Mouse (Mus musculus): ENCODE measurements around the gene Usp8. TPM values are rescaled to one million over a fixed set of nuclear protein-coding genes. Genes with fewer than 3 reads are reported as not detected.

Usp8 gene
- 67.3 TPM for polyA plus RNA-seq (2017; shearing (Covaris generic))

DNA sequence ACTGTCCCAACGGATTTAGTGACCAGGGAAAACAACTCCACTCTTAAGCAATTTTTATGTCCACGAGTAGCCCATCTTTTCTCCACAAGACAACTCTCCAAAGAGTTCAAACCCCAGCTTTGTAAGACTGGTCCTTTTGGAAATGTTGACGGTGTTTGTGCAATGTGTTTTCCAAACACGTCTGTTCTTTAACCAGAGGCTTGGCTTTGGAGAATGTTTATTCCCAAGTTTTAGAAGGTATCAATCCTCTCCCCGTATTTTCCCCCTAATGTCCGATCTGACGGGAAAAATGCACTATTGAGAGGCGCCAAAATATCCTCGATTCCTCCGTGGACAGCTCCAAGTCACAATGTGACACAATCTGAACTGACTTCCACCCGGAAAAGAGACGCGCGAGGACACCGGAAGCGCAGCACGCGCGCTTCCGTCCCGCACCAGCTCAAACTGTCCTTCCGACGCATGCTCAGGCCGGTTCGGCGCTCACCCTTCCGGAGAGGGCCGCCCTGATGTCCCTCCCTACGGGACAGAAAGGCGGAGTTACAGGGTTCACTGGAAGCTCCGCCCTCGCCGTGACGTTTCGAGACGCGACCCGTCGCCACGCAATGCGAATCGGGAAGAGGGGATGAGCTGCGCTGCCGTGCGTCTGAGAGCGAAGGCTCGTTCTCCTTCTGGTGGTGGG is at the start of gene Usp8:
Usp8 (plus strand) TSS at position 570 of the 679 bp plus-strand sequence.

GRCm38 (mm10) chr2:126676122-126676515 is 31.0 kb upstream of the Usp8 start, which contains the start of gene Gabpb1:
TSS of gene Gabpb1 (minus strand) at chr2:126676337.

GRCm38 (mm10) chr2:126783370-126783769 is 76.2 kb downstream of the Usp8 start, which contains the start of gene Usp50:
TSS of gene Usp50 (minus strand) at chr2:126783470.

Other genes with a start within 250 kb of the Usp8 start
- gene Atp8b4, start 206.7 kb upstream of the Usp8 start, polyA plus RNA-seq (2017; shearing (Covaris generic)): 5.3 TPM
- gene Slc27a2, start 154.9 kb upstream of the Usp8 start, polyA plus RNA-seq (2017; shearing (Covaris generic)): not detected
- 0.65 TPM for gene Hdc, start 88.0 kb upstream of the Usp8 start, polyA plus RNA-seq (2017; shearing (Covaris generic))
- gene Gabpb1, start 31.0 kb upstream of the Usp8 start, polyA plus RNA-seq (2017; shearing (Covaris generic)): 57.6 TPM
- 3.5 TPM for gene Usp50, start 76.1 kb downstream of the Usp8 start, polyA plus RNA-seq (2017; shearing (Covaris generic))
- gene Trpm7, start 168.9 kb downstream of the Usp8 start, polyA plus RNA-seq (2017; shearing (Covaris generic)): 94.1 TPM
- 68.1 TPM for gene Sppl2a, start 225.9 kb downstream of the Usp8 start, polyA plus RNA-seq (2017; shearing (Covaris generic))